Mouse (Mus musculus) adrenal gland, adult 2 months (tissue): ENCODE measurements around the gene Sbf1. TPM values are rescaled to one million over a fixed set of nuclear protein-coding genes. Genes with fewer than 3 reads are reported as not detected.
A peak's percentile ranks its signal among the peaks of the same experiment; 100 is the strongest.

Experiments used
- DNase-seq: peaks from one replicate; pipeline ENCODE4 v3.0.0; 2021
- polyA plus RNA-seq: library from polyadenylated mRNA; depleted of rRNA; stranded (reverse); fragments of >200 nt; gene quantifications from 2 replicates; pipeline ENCODE4 v1.2.3, GENCODE M21; 2012
- total RNA-seq, 2 experiments: library from RNA; stranded (reverse); gene quantifications; 2 replicates each; pipeline ENCODE4 v1.2.3; 2021

The Sbf1 gene
- total and polyA plus RNA-seq, 3 experiments, result 75.8 to 187 (median 80.8) TPM

DNA sequence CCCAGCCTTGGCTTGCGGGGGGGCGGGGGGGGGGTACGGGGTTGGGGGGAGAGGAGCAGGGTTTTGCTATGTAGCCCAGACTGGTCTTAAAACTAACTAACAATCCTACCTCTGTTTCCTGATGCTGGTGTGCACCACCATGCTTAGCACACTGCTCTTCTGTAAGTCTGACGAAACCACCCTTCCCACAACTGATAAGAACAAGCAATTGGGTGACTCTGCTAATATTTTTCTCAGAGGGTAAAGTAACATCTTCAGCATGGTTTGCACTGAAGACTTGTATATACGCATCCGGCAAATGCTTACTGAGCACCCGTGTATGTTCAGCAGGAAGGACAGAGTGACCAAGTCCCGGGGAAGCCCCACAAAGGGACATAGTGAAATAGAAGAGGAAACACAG is 6.2 kb upstream of the Sbf1 start:
- no peak for DNase-seq

DNA sequence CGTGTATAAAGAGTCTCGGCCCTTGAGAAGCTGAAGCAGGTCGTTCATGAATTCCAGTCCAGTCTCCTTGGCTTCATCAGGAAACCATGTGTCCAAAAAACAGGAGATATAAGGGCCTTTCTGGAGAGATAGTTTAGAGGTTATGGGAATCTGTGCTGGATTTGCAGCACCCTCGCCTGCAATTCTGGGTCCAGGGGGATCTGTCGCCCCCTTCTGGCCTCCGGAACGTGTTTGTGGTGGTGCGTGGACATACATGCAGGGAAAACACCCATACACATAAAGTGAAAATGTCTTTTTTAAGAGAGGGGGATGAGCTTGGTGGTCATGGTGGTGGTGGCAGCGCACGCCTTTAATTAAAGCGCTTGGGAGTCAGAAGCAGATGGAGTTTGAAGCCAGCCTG is 1.0 kb upstream of the Sbf1 start:
- DNase-seq, result no peak

DNA sequence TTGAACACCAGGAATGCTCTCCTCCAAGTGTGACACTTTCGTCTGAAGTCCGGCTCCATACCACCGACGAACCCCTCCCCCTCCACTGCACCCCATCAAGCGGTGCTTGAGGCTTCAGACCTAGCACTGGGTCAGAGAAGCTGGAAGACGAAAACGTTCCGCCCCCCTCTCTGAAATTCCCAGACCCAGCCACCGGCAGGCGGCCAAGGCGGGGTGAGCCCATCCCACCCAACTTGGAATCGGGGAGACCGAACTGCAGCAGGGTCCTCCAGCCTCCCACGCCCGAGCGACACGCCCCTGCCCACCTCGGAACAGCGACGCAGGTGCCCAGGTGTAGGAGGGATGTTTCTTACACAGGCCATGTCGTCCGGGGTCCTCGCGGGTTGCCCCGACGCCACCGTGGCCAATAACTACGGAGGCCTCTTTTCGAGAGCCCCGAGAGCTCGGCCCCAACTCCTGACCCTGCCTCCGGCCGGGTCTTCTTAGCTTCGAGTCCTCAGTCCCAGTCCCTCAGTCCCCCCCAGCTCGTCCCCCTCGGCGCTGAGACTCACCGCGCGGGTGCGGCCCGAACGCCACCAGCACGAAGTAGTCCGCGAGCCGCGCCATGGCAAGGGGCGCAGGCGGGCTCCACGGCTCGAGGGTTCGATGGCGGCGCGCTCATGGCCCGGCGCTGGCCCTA is 461 bp downstream of the Sbf1 start:
- DNase-seq, result peak; percentile 33

DNA sequence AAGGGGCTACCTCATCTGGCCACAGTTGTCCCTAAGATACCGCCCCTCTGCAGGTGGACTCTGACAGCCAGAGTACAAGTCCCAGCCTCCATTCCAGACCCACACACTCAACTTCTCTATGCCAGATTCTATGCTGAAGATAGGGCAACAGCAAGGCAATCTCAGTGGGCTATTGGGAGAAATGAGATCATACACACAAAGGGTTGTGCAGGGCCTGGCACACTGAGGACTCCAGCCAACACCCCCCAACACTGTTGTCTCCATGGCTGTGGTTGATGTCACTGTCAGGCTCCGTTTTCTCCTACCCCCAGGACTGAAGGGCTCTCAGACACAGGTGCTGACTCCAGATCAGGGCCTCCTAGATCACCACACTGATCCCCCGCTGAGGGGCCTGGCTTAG is 1.0 kb downstream of the Sbf1 start:
- no peak for DNase-seq

DNA sequence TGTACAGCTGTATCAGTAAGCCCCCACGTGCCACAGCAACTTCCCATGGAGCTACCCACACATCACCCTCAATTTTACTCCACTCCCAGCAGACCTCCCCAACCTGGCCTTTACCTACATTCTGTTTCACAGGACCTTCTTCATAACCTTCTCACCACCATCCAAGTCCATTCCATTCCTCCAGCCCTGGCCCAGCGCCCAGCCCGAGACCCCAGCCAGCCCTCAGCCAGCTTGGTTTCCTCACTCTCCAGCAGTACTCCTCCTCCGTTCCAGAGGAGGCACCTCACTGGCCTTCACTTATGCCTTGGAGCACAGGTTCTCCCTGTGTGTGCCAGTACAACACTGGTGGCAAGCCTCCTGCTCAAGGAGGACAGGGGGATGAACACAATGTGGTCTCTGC is 1.8 kb downstream of the Sbf1 start:
- DNase-seq, result no peak

DNA sequence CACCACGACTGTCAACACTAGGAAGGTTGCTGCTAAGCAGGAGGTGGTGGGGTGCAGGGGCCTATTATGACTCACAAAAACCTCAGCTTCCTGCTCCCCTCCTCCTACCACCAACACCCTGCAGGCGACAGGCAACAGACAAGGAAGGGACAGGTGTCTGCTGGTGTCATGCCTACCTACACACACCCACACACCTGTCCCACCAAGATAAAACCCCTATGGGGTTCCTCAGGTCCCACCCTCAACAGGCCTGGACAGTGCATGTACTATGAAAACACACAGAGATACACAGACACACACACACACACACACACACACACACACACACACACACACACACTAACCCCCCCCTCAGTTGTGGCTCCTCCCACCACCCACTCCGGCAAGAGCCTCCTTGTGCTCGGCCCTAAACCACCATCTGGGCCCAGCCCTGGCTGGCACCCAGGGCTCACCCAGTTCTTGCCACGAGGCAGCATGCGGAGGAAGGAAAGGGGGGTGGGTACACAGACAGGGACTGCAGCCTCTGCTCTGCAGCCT is 5.1 kb downstream of the Sbf1 start:
- DNase-seq, result no peak

DNA sequence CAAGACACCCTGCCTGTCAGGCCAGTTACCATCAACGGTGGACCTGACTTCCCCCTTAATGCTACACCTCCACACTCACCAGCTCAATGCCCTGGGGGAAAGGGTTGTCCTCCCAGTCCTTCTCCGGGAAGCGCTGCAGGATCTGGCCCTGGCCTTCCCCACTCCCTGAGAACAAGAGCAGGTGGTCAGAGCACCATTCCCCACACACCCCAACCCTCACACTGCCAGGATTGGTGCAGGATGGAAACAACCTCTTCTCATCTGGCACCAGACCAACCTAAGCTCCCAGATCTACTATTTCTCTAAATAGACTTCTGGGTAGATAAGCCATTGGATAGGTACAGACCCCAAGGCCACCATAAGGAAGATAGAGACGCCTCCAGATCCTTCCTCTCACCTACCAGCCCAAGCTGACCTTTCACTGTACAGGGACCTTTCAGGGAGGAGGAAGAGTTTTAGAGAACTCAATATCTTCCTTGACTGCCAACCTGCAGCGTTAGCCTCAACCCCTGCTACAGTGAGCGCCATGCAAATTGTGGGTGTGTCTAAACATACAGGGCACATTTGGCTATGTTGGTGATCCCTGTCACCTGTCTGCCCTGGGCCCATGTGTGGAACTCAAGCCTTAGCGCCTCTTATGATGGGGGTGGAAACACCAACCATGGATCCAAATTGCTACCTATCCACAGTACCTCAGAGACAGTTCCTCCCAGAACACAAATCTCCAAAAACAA is 6.5 kb downstream of the Sbf1 start:
- no peak for DNase-seq

DNA sequence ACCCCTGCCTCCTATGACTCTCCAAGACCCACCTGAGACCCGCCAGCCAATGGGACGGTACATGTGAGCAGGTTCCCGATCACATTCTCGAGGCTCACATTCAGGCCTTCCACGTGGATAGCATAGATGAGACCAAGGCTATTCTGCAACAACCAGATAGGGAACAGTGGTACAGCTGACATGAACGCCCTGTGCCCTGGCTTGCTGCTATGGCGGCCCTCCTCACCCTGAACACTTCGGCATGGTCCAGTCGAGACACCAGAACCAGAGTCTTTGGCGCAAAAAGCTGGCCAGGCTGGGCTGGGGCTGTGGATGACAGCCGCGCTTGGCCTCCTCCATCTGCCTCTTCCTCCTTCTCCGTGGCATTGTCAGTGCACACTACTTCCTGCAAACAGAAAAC is 7.7 kb downstream of the Sbf1 start:
- no peak for DNase-seq

DNA sequence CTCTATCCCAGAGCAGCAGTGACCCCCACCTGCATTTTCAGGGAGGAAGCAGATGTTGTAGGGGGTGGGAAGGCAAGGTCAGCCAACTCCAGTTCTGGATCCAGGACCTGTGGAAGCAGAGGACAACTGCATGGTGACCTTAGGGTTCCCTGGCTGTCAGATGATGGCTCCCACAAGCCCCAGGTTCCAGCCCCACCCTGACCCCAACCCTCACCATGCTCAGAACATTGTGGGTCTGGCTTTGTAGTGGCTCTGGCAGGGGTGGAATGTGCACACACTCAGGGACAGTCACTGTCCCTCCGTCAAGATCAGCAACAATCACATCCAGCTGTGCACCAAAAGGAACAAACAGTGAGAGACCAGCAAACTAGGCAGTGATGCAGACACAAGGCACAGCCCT is 9.1 kb downstream of the Sbf1 start:
- no peak for DNase-seq

DNA sequence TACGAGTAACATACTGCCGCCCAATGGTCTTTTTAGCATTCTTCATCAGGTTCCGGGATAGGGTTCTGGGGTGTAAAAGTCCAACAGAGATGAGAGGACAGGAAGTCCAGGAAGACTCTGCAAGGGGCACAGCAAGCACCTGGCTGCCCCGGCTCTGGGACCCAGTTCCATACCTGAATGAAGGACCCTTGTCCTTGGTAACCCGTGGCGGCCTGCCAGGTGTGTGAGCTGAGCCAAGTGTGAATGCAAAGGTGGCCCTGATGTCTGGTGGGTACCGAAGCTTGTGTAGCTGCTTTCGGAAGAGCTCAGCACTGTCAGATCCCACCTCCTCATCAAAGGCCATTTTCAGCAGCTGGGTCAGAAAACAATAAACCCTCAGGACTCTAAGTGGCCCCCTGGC is 14.5 kb downstream of the Sbf1 start:
- no peak for DNase-seq

DNA sequence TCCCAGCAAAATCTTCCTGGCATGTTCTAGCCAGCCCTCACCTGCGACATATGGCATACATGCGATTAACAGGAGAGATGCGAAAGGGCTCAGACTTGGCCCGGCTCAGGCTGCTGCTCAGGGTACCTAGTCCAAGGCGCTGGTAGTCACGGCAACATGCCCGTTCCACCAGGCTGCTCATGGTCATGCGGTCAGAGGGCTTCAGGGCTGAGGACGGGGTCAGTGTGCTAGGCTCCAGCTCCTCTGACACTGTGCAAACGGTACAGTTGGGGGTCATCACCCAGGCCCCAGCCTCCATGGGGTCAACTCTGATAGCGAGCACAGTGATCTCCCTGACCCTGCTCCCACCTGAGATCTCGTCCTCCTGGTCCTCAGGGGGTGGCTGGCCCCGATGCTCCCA is 14.9 kb downstream of the Sbf1 start:
- DNase-seq, result no peak

DNA sequence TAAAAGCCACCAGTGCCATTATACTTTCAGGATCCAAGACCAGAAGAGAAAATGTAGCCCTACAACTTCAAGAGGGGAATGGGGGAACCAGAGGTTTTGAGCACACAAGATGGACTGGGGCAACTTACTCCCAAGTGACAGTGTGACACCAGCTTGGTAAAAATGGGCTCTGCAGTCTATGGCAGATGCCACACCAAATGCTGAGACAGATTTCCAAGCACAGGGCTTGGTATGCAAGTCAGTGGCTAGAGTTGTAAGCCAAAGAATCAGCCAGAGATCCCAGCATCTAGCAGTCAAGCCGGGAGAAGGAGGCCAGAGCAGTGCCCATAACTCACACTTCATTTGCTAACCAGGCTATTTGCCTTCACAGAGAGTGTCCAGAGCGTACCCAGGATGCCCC is 17.4 kb downstream of the Sbf1 start:
- no peak for DNase-seq

DNA sequence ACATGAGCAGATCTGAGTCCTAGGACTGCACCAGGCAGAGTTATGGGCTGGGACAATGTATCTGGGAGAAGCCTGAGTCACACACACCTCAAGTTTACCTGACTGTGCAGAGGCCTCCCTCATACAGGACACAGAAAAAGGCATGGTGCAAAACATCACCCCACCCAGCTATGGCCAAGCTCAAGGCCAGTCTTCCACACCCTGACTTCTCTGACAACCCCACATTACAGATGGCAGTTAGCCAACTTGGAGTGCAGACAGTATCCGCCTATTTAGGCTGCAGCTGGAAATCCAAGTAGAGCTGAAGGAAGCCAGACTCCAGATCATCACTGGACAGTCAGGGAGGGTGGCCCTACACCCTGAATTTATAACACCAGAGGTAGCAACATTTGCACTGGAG is 18.6 kb downstream of the Sbf1 start:
- DNase-seq, result no peak

DNA sequence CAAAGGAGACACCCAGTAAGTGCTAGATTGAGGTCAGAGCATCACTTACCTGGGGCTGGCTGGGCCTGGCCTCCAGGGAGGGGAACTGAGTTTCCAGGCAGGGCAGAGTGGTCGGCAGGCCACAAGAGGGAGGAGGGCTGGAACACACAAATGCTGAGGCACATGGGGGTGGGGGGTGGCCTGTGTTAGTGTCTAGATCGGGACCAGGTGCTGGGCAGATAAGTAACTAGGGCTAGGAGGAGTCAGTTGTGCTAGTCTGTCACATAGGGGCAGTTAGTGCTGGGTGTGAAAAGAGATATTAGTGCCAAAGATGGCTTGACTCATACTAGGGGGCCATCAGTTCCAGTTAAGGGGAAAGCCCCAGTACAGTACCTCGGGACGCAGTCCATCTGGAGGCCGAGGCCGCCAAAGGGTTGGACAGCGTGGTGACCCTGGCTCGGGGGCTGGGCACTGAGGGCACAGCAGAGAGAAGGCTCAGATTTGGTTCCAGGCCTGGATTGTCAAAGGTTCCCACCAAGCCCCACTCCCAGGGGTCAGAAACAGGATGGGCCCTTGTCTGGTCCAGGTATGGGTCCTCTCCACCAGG is 19.4 kb downstream of the Sbf1 start:
- DNase-seq, result no peak

DNA sequence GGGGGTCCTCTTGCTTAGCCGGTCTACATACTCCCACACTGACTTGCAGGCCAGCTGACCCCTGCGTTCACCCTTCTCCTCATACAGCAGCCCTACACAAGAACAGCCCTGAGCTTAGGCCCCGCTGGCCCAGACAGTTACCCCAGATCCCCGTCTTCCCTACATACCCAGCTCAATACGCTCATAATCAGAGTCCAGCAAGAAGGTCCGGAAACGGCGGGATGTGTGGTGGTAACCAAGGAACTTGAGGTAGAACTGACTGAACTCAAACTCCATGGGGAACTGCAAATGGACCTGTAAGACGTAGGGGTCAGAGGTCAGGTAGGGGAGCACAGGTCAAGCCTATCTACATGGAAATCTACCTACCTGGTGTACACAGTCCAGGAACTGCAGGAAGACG is 21.3 kb downstream of the Sbf1 start:
- no peak for DNase-seq

DNA sequence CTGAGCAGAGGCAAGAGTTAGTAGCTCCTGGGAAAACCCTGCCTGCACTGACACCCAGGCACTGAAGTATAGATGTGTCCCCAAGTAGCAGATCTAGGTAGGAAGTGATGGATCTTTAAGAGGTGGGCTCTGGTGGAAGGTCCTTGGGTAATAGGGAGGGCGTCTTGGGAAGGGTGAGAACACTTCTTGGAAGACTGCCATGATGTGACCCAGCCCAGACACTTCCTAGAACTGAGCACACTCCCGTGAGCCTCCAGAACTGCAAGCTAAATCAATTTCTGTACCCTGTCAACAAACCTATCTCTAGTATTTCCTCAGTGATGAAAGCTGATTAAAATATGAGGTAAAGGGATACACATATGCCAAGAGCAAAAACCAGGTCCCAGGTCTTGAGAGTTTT is 22.3 kb downstream of the Sbf1 start:
- no peak for DNase-seq

DNA sequence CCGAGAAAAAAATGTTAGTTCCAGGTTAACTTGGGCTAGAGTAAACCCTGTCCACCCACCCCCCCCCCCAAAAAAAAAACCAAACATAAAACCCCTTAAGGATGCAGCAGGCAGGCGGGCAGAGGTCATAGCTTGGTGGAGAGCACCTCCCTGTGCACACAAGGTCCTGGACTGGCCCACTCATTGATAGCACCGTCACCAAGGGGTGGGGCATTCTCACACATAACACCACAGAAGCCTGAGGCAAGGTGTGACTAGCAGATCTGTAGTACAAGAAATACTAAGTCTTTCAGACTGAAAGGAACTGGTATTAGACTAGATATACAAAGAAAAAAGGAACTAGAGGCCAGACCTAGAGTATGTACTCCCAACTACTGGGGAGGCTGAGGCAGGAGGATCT is 23.6 kb downstream of the Sbf1 start:
- DNase-seq, result no peak

DNA sequence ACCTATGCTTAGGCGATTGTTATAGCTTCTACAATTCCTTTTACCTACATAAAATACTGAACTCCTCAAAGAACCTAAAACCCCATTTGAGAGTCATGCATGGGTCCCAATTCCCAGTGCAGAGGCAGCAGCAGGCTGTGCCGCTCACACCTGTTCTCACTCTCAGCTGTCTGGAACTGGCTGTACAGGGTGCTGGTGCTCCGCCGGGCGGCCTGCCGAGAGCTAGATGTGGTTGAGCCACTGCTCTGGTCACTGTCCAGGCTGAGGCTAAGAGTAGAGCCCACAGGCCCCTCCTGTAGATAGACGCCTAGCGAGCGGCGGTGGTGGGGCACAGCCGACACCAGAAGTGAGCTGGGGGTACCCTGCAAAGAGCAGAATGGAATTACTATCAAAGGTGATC is 25.7 kb downstream of the Sbf1 start:
- DNase-seq, result no peak

DNA sequence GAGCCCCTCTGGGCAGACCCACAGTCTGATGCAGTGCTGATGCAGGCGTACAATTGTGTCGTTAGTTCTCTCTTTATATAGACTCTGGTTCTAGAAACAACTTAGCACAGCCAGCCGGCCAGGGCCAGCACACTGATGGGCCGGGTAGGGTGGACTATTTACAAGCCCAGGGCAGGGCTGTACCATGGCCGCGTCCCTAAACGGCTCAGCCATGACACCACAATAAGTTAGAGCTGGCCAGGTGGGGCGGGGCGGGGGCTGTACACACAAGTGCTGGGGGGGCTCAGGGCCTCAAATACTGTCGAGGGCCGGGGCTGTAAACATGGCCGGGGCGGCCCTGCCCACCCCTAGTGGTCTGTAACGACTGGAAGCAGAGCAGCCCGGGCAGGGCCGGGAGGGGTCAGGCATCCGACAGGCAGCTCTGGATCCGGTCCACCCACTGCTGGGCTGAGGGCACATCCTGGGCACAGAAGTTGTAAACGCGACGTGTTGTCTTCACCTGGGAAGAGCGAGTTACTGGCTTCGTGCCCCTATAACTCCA is 26.8 kb downstream of the Sbf1 start:
- DNase-seq, result no peak

DNA sequence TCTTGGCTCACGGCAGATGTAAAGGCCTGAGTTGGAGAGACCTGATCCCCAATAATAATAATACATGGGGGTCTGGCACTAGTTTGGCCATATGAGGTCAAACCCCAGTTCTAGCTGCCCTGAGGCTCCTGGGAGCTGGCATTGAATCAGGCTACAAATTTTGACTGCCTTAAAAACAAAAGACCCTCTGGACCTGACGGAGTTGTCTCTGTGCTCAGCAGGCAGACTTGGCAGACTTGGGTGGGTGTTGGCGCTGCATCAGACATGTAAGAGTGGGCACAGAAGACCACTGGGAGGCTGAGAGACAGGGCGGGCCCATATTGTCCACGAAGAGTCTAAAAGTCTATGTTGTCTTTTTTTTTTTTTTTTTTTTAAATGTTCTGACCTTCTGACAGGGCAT is 28.5 kb downstream of the Sbf1 start:
- no peak for DNase-seq

DNA sequence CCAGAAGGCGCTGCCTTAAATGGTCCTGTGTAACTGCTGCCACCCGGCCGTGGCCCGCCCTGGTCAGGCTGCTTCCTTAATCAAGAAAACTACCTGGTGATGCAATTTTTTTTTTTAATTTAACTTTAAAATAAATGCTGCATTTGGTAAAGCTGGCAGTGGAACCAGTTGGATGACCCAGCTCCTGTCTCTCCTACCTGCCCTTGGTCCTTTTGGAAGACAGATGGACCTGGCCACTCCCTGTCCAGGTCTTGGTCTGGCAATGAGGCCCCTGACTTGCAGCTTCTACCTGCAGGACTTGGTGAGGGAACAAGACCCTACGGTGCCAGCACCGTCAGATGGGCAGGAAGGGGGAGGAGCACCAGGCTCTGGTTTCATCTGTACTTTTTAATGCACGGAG is 29.0 kb downstream of the Sbf1 start:
- no peak for DNase-seq

DNA sequence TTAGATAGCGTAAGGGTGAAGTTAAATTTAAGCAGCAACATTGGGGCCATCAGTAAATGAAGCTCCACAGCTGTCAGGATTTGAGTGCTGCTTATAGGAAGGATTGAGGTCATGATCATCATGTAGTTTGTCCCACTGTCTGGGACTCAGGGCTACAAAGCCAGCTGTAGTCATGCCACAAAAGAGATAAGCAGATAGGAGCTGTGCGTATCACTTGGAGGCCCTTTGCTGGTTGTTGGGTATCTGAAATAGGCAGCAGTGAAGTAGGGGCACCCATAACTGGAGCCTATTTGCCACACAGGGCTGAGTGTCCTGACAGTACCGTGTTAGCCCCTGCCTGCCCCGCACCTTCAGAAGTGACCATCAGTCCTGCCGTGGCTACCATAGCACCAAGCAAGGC is 29.6 kb downstream of the Sbf1 start:
- no peak for DNase-seq

DNA sequence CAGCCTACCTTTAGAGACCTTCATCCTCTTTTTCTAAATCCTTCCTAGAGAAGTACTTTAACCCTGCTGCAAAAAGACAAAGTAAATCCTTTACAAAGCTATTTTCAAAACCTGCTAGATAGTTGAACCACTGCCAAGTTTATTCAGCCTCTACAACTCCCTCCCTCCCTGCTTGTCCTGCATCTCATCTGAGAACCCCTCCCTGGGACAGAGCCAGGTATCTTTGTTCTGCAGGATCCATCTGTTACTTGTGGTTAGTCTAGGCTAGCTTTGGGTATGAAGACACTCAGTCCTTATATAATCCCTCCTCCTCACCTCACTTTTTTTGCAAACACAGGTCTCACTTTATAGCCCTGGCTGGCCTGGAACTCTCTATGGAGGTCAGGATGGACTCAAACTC is 30.1 kb downstream of the Sbf1 start:
- DNase-seq, result no peak
